ENCODE assay signal across 22 mouse cellular contexts in the genomic region with DNA sequence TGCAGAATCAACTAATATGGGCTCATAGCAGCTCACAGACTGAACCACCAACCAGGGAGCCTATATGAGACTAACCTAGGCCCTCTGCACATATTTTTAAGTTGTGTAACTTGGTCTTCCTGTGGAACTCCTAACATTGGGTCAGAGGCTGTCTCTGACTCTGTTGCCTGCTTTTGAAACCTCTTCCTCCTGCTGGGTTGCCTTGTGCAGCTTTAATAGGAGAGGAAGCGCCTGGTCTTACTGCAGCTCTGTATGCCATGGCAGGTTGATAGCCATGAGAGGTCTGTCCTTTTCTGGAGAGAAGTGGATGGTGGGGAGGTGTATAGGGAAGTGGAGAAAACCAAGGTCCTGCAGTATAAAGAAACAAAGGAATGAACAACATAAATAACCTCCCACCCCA. TPM values are rescaled to one million over a fixed set of nuclear protein-coding genes. Genes with fewer than 3 reads are reported as not detected.
DNase-seq lines count a peak whose midpoint lies in the region; ATAC-seq and TF ChIP-seq lines count a peak whose summit lies in the region.
"Had no signal": no experiment of that assay in that cellular context is flagged by ENCODE, and none has a peak within 500 bp of the region (broad histone marks: within the 10 kb centered on the region; RNA-seq: fewer than 3 reads in every experiment).

No protein-coding gene starts in this region.

- H3K9ac ChIP-seq in liver, adult 2 months (ENCODE audit: low read depth, low read length): no peak overlapping the region
- H3K9ac ChIP-seq in kidney, embryonic 14.5 days (ENCODE audit: low read depth, low read length): no peak overlapping the region
- H3K9ac ChIP-seq: forebrain, embryonic 13.5 days; forebrain, postnatal 0 days; heart, embryonic 12.5 days; hindbrain, embryonic 14.5 days had no signal

- peaks cover 23% of the 10 kb centered on the region; the same call in 1 of the 2 replicates for H3K79me2 ChIP-seq in liver, adult 2 months (ENCODE audit: control insufficient read depth, insufficient read depth, low read length)

- H3K27me3 ChIP-seq in liver, adult 2 months (ENCODE audit: control insufficient read depth, insufficient read depth, low read length): no peaks in the 10 kb centered on the region
- H3K27me3 ChIP-seq in kidney, embryonic 14.5 days (ENCODE audit: control insufficient read depth, insufficient read depth, low read length): no peaks in the 10 kb centered on the region
- H3K27me3 ChIP-seq: forebrain, embryonic 13.5 days; heart, embryonic 12.5 days had no signal

- no peak for TF ChIP-seq POLR2A in liver, adult 2 months (IDR thresholded peaks at IDR 0.05; ENCODE audit: extremely low read depth, insufficient read depth, low read length)

- intact Hi-C loops in heart, postnatal 14 days (cut with DNase I): no loop called here

- TF ChIP-seq CTCF in liver, adult 2 months (IDR thresholded peaks at IDR 0.05; ENCODE audit: low read depth, low read length): no peak

- no peaks in the 10 kb centered on the region for H3K36me3 ChIP-seq in liver, adult 2 months (ENCODE audit: control insufficient read depth, insufficient read depth, low read length)
- no peaks in the 10 kb centered on the region for H3K36me3 ChIP-seq in kidney, embryonic 14.5 days (ENCODE audit: control insufficient read depth, insufficient read depth, low read length)
- H3K36me3 ChIP-seq: G1E; heart, embryonic 12.5 days had no signal

- ATAC-seq in granulocyte monocyte progenitor cell, adult 5-6 weeks (replicated peaks; ENCODE audit: poor library complexity, severe bottlenecking): peak; percentile 87
- peak; percentile 75 for ATAC-seq in megakaryocyte, adult 5-6 weeks (ENCODE audit: poor library complexity, severe bottlenecking)
- no peak for ATAC-seq in kidney, embryonic 14.5 days (ENCODE audit: low FRiP score, low TSS enrichment)
- ATAC-seq: CD4-positive, CD25-positive, alpha-beta regulatory T cell, adult 4 months; forebrain, embryonic 13.5 days; forebrain, postnatal 0 days had no signal

- DNase-seq in liver, adult 2 months (ENCODE audit: extremely low read depth, low read depth, low spot score): peak; percentile 28
- no peak for DNase-seq in liver
- DNase-seq in embryo, embryonic 10 days (ENCODE audit: low spot score): no peak
- DNase-seq in heart, postnatal 14 days: no peak
- DNase-seq: adrenal gland, adult 8-10 months; adrenal gland, postnatal 36 days; B cell, adult 2 months; cerebellum, adult 11 months; cerebellum, adult 9-10 months; cerebellum, postnatal 25 days; forebrain, postnatal 0 days; gastrocnemius, postnatal 14 days; heart, postnatal 4 days had no signal

- 92% methylated on average over 1 of the region's 1 CpGs for WGBS in liver, adult 2 months
- 63% methylated on average over 1 of the region's 1 CpGs for WGBS in kidney, embryonic 14.5 days

- H3K27ac ChIP-seq in liver, adult 2 months (replicated peaks; ENCODE audit: insufficient read depth, low read depth, low read length): no peak overlapping the region
- no peak overlapping the region for H3K27ac ChIP-seq in kidney, embryonic 14.5 days (ENCODE audit: low read depth, low read length)
- H3K27ac ChIP-seq: embryonic facial prominence, embryonic 10.5 days; forebrain, embryonic 13.5 days; hindbrain, embryonic 14.5 days had no signal

- H3K4me2 ChIP-seq in kidney, embryonic 14.5 days (replicated peaks; ENCODE audit: low read depth, low read length): no peak overlapping the region
- H3K4me2 ChIP-seq: forebrain, embryonic 13.5 days; heart, embryonic 12.5 days; hindbrain, embryonic 14.5 days had no signal

- H3K4me3 ChIP-seq in liver, adult 2 months (ENCODE audit: insufficient read depth, low read depth, low read length): no peak overlapping the region
- H3K4me3 ChIP-seq in kidney, embryonic 14.5 days (ENCODE audit: low read length): no peak overlapping the region
- H3K4me3 ChIP-seq: embryonic facial prominence, embryonic 10.5 days; forebrain, embryonic 13.5 days; heart, embryonic 12.5 days had no signal

- H3K9me3 ChIP-seq in kidney, embryonic 14.5 days (ENCODE audit: control insufficient read depth, low read length): no peaks in the 10 kb centered on the region
- H3K9me3 ChIP-seq: embryonic facial prominence, embryonic 10.5 days; forebrain, embryonic 13.5 days; G1E; heart, embryonic 12.5 days had no signal

- peaks cover 14% of the 10 kb centered on the region for H3K4me1 ChIP-seq in liver, adult 2 months (ENCODE audit: control insufficient read depth, insufficient read depth, low read length)
- no peaks in the 10 kb centered on the region for H3K4me1 ChIP-seq in kidney, embryonic 14.5 days (ENCODE audit: control insufficient read depth, insufficient read depth, low read length)
- H3K4me1 ChIP-seq: embryonic facial prominence, embryonic 10.5 days; forebrain, embryonic 13.5 days had no signal

RNA-seq across cellular contexts. Expression of a gene that starts 44.8 kb away (rescaled TPM):
- total RNA-seq in liver, adult 2 months (2014; rRNA removed): 86.2 and 95.7 TPM in 2 replicates
- 15.5 and 16.2 TPM in 2 replicates for polyA plus RNA-seq in liver, adult 2 months (2012; rRNA removed)
- total RNA-seq in granulocyte monocyte progenitor cell, adult 5-6 weeks (2014; fragmentation: Nextera tagmentation): 3.7 and 8.1 TPM in 2 replicates
- 14.3 and 15.0 TPM in 2 replicates for total RNA-seq in granulocyte monocyte progenitor cell, adult 5-6 weeks (2017)
- 10.4 and 11.9 TPM in 2 replicates for total RNA-seq in megakaryocyte, adult 5-6 weeks (2015)
- total RNA-seq in megakaryocyte, adult 5-6 weeks (2017): 14.1 and 25.3 TPM in 2 replicates
- 7.6 and 10.4 TPM in 2 replicates for polyA plus RNA-seq in kidney, embryonic 14.5 days (2014; fragmentation: Nextera tagmentation; extraction: Ambion mirVana)
- 1 to 10 TPM; 5.2 to 7.9 TPM for total RNA-seq in heart, postnatal 14 days (2021)
